Mouse (Mus musculus): Measurements from ENCODE around the gene Pllp. TPM values are rescaled to one million over a fixed set of nuclear protein-coding genes. Genes with fewer than 3 reads are reported as not detected.

Gene Pllp
- polyA plus RNA-seq (2014; fragmentation: Illumina TruSeq; extraction: RNeasy Lipid Tissue Mini Kit (QIAGEN cat#74804); ENCODE audit: low read depth, low replicate concordance), result not detected

DNA sequence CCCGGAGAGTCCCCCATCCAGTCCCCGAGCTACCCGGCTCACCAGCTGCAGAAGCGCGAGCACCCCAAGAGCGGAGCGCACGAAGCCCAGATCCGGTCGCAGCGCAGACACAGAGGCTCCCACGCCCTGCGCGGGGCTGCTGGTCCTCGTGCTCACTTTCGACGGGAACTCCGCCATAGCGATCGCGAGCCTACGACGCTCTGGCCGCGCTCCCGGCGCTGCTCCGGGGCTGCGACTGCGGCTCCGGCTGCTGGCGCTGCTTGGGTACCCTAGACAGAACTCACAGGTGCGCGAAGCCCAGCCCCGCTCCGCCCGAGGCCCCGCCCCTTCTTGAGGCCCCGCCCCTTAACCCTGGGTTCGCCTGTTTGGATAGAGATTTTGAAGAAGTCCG is at the start of gene Pllp:
Gene Pllp (minus strand): TSS at position 285 of the 391 bp plus-strand sequence.

GRCm38 (mm10) chr8:94745476-94746184 is 49.6 kb upstream of the Pllp start, which contains the start of gene Ccl22:
Gene Ccl22 (plus strand): TSS chr8:94745590.

GRCm38 (mm10) chr8:94666456-94667308 is 29.4 kb downstream of the Pllp start, which contains the start of gene Arl2bp:
Gene Arl2bp (plus strand): TSS chr8:94666600.

Other genes starting within 250 kb of the Pllp start
- gene Cpne2, start 163.3 kb downstream of the Pllp start, polyA plus RNA-seq (2014; fragmentation: Illumina TruSeq; extraction: RNeasy Lipid Tissue Mini Kit (QIAGEN cat#74804); ENCODE audit: low read depth, low replicate concordance), result 1.2 TPM
- 63.6 TPM for gene Rspry1, start 94.3 kb downstream of the Pllp start, polyA plus RNA-seq (2014; fragmentation: Illumina TruSeq; extraction: RNeasy Lipid Tissue Mini Kit (QIAGEN cat#74804); ENCODE audit: low read depth, low replicate concordance)
- gene Fam192a, start 94.3 kb downstream of the Pllp start, polyA plus RNA-seq (2014; fragmentation: Illumina TruSeq; extraction: RNeasy Lipid Tissue Mini Kit (QIAGEN cat#74804); ENCODE audit: low read depth, low replicate concordance), result 88.4 TPM
- 906 TPM for gene Arl2bp, start 29.7 kb downstream of the Pllp start, polyA plus RNA-seq (2014; fragmentation: Illumina TruSeq; extraction: RNeasy Lipid Tissue Mini Kit (QIAGEN cat#74804); ENCODE audit: low read depth, low replicate concordance)
- 1.9 TPM for gene Ccl22, start 49.3 kb upstream of the Pllp start, polyA plus RNA-seq (2014; fragmentation: Illumina TruSeq; extraction: RNeasy Lipid Tissue Mini Kit (QIAGEN cat#74804); ENCODE audit: low read depth, low replicate concordance)
- 0.35 TPM for gene Cx3cl1, start 75.7 kb upstream of the Pllp start, polyA plus RNA-seq (2014; fragmentation: Illumina TruSeq; extraction: RNeasy Lipid Tissue Mini Kit (QIAGEN cat#74804); ENCODE audit: low read depth, low replicate concordance)
- not detected for gene Ccl17, start 114.2 kb upstream of the Pllp start, polyA plus RNA-seq (2014; fragmentation: Illumina TruSeq; extraction: RNeasy Lipid Tissue Mini Kit (QIAGEN cat#74804); ENCODE audit: low read depth, low replicate concordance)
- 7.5 TPM for gene Coq9, start 142.0 kb upstream of the Pllp start, polyA plus RNA-seq (2014; fragmentation: Illumina TruSeq; extraction: RNeasy Lipid Tissue Mini Kit (QIAGEN cat#74804); ENCODE audit: low read depth, low replicate concordance)
- gene Ciapin1, start 142.1 kb upstream of the Pllp start, polyA plus RNA-seq (2014; fragmentation: Illumina TruSeq; extraction: RNeasy Lipid Tissue Mini Kit (QIAGEN cat#74804); ENCODE audit: low read depth, low replicate concordance), result 11.3 TPM
- 4.5 TPM for gene Polr2c, start 161.2 kb upstream of the Pllp start, polyA plus RNA-seq (2014; fragmentation: Illumina TruSeq; extraction: RNeasy Lipid Tissue Mini Kit (QIAGEN cat#74804); ENCODE audit: low read depth, low replicate concordance)
- gene Dok4, start 180.1 kb upstream of the Pllp start, polyA plus RNA-seq (2014; fragmentation: Illumina TruSeq; extraction: RNeasy Lipid Tissue Mini Kit (QIAGEN cat#74804); ENCODE audit: low read depth, low replicate concordance), result 0.10 TPM
- not detected for gene Ccdc102a, start 221.8 kb upstream of the Pllp start, polyA plus RNA-seq (2014; fragmentation: Illumina TruSeq; extraction: RNeasy Lipid Tissue Mini Kit (QIAGEN cat#74804); ENCODE audit: low read depth, low replicate concordance)
- not detected for gene Adgrg5, start 227.4 kb upstream of the Pllp start, polyA plus RNA-seq (2014; fragmentation: Illumina TruSeq; extraction: RNeasy Lipid Tissue Mini Kit (QIAGEN cat#74804); ENCODE audit: low read depth, low replicate concordance)

Data from testis, adult 10 weeks (tissue).